Mouse (Mus musculus) spleen, adult 2 months (tissue): ENCODE measurements around the gene Psmd8. TPM values are rescaled to one million over a fixed set of nuclear protein-coding genes. Genes with fewer than 3 reads are reported as not detected.

Experiments
- DNase-seq, 2 experiments: peaks; one replicate each; pipeline versions ENCODE4 v3.0.0 to v3.0.0-alpha.2; 2012 to 2021; ENCODE audit warnings: low spot score in 2 of 2, low read depth in 1 of 2
- H3K27ac ChIP-seq: fragments of 200-500 bp; 2 replicates; pipeline ENCODE4 v1.5.1; 2012; ENCODE audit warnings: low read length, inconsistent platforms; ENCODE audit not compliant: insufficient read depth
- H3K27me3 ChIP-seq: fragments of 200-500 bp; 2 replicates; pipeline ENCODE4 v1.6.1; 2012; ENCODE audit warnings: mild to moderate bottlenecking, moderate library complexity, low read length, inconsistent platforms; ENCODE audit not compliant: control insufficient read depth, insufficient read depth
- H3K36me3 ChIP-seq: fragments of 200-500 bp; 2 replicates; pipeline ENCODE4 v1.6.1; 2012; ENCODE audit warnings: mild to moderate bottlenecking, low read length, inconsistent platforms; ENCODE audit not compliant: control insufficient read depth, insufficient read depth
- H3K4me1 ChIP-seq: fragments of 200-500 bp; 2 replicates; pipeline ENCODE4 v1.6.1; 2011; ENCODE audit warnings: inconsistent platforms; ENCODE audit not compliant: control insufficient read depth, insufficient read depth, insufficient read length
- H3K4me3 ChIP-seq: fragments of 200-500 bp; 2 replicates; pipeline ENCODE4 v1.5.1; 2011; ENCODE audit warnings: mild to moderate bottlenecking, inconsistent platforms; ENCODE audit not compliant: insufficient read depth, insufficient read length; ENCODE audit errors: extremely low read depth
- CTCF ChIP-seq: fragments of 200-500 bp; IDR thresholded peaks from 2 replicates; pipeline ENCODE4 v1.5.1; 2011; ENCODE audit warnings: mild to moderate bottlenecking, inconsistent platforms; ENCODE audit not compliant: insufficient read depth, insufficient read length, insufficient replicate concordance; ENCODE audit errors: extremely low read depth
- POLR2A ChIP-seq: fragments of 200-500 bp; IDR thresholded peaks from 2 replicates; pipeline ENCODE4 v1.6.1; 2011; ENCODE audit warnings: low read depth, low read length, inconsistent platforms
- WGBS: fragments of 180-500 bp; shearing (Covaris S2); methylation state at CpG from one replicate; pipeline ENCODE4 v1.1.7; 2018; 5-methylcytosine and 5-hydroxymethylcytosine counted together
- polyA plus RNA-seq: library from polyadenylated mRNA; depleted of rRNA; stranded (reverse); fragments of >200 nt; gene quantifications from 2 replicates; pipeline ENCODE4 v1.2.3, GENCODE M21; 2012

Gene Psmd8
- polyA plus RNA-seq, 1 experiment = 82.0 TPM

DNA sequence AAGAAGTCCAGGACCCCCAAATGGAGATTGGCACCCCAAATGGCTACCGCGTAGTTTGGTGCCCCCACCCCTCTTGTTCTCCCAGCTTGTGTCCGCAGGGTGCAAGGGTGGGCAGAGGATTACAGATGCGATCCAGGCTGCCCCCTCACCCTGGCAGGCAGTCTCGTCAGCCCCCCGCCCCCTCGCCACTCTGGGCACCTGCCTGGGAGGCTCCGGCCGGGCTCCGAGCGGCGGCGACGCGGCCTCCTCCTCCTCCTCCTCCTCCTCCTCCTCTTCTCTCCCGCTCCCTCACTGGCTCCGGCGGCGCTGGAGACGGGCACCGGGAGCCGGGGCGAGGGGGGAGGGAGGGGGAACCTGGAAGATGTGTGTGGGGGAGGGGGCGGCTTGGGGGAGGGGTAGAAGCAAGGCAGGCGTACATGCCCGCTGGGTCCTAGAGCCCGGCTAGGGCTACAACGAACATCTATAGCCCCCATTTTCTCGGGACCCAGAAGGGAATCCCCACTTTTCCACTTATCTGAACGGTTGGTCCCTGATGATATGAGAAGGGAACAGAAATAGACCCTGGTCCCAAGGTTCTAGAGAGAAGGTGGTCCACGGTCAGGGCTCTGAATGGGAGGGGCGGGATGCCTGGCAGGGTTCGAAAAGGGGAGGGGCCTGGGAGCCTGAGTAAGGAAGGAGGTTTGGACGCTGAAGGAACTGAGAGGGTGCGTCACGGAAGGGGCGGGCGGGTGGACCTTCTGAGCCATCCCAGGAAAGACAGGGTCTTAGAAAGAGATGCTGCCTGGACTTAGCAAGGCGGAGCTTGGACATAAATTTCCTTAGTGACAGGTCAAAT, 11.1 kb downstream of the Psmd8 start:
- no peak for TF ChIP-seq CTCF
- no peak for TF ChIP-seq POLR2A
- peak overlapping the region; percentile 46; the same call in 1 of the 2 replicates for H3K4me3 ChIP-seq
- no peak for DNase-seq
- H3K4me1 ChIP-seq = peaks cover 20% of the 10 kb centered on the region
- H3K36me3 ChIP-seq = peaks cover 12% of the 10 kb centered on the region
- H3K27me3 ChIP-seq = peaks cover 23% of the 10 kb centered on the region
- no peak overlapping the region for H3K27ac ChIP-seq
- under 1% methylated on average over 32 of the region's 39 CpGs for WGBS

DNA sequence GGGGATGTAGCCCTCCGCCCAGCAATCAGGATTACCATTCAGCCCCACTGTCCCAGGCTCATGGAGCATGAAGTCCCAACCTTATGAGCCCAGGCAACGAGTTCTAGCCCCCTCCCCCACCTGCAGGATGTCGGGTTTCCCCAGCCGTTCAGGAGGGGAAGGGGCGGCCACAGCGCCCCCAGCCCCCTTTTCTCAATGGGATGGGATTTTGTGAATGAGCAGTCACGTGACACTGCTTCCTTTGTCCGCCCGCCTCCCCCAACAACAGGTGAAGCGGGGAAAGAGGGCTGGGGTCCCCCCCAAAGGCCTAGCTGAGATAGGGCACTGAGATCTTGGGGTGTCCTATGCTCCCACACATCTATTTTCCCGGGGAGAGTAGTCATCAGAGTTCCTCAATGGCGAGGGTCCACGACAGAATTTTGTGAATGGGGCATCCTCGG, 11.7 kb downstream of the Psmd8 start:
- 6% methylated on average over 14 of the region's 14 CpGs for WGBS
- peaks cover 20% of the 10 kb centered on the region for H3K4me1 ChIP-seq
- no peak for TF ChIP-seq POLR2A
- no peak for TF ChIP-seq CTCF
- no peak for DNase-seq
- H3K4me3 ChIP-seq = peak overlapping the region; percentile 21; the same call in 1 of the 2 replicates
- peaks cover 23% of the 10 kb centered on the region for H3K27me3 ChIP-seq
- H3K27ac ChIP-seq = no peak overlapping the region
- peaks cover 7% of the 10 kb centered on the region for H3K36me3 ChIP-seq

DNA sequence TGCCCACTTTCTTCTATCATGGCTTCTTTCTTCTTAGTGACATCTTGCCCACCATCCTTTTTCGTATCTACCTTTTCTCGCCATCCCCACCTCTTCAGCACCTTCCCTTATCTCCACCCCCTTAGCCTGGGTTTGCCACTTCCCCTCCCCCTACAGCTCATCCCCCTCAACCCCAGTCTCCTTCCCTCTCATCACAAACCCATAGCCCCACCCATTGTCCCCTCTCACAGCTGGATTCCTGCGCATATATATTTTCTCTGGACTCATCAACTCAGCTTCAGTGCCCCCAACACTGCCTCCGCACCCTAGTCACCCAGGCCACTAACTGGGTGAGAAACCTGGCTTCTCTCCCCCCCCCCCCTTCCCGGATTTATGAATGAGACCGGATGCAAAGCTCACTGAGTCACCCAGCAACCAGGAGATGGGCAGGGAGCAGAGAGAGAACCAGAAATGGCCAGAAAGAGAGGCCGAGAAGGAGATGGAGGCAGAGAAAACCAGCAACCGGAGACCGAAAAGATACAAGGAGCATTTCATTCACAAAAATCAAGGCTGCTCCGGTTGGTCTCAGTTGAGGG, 12.3 kb downstream of the Psmd8 start:
- no peak overlapping the region for H3K4me3 ChIP-seq
- no peak for TF ChIP-seq POLR2A
- TF ChIP-seq CTCF = no peak
- H3K27ac ChIP-seq = no peak overlapping the region
- no peak for DNase-seq
- 0 out of 2 replicates have a peak, but pooled peaks cover 2% of the 10 kb centered on the region for H3K36me3 ChIP-seq
- peaks cover 20% of the 10 kb centered on the region for H3K4me1 ChIP-seq
- 52% methylated on average over 10 of the region's 10 CpGs for WGBS
- H3K27me3 ChIP-seq = peaks cover 23% of the 10 kb centered on the region

DNA sequence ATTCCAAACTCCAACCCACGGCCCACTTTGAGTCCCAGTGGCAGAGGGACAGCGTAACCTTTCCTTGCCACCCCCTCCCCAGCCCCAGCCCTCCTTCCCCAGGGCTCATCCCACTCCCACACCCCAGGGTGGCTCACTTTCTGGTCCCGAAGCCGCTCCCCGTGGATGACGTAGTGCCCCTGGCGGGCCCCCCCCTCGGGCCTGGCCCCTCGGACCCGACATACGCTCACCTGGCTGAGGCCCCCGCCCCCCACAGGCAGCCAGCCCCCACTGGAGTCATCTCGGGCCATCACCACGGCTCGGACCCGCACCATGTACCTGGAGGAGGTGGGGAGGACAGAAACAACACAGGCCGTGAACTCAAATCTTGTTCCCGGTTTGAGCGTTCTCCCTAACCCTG, 12.8 kb downstream of the Psmd8 start:
- TF ChIP-seq POLR2A (no peak), CTCF (no peak)
- Histone ChIP-seq H3K27ac (no peak overlapping the region), H3K4me3 (no peak overlapping the region), H3K36me3 (no peaks in the 10 kb centered on the region), H3K4me1 (peaks cover 20% of the 10 kb centered on the region), H3K27me3 (peaks cover 23% of the 10 kb centered on the region)
- WGBS = 89% methylated on average over 19 of the region's 19 CpGs
- DNase-seq = no peak

DNA sequence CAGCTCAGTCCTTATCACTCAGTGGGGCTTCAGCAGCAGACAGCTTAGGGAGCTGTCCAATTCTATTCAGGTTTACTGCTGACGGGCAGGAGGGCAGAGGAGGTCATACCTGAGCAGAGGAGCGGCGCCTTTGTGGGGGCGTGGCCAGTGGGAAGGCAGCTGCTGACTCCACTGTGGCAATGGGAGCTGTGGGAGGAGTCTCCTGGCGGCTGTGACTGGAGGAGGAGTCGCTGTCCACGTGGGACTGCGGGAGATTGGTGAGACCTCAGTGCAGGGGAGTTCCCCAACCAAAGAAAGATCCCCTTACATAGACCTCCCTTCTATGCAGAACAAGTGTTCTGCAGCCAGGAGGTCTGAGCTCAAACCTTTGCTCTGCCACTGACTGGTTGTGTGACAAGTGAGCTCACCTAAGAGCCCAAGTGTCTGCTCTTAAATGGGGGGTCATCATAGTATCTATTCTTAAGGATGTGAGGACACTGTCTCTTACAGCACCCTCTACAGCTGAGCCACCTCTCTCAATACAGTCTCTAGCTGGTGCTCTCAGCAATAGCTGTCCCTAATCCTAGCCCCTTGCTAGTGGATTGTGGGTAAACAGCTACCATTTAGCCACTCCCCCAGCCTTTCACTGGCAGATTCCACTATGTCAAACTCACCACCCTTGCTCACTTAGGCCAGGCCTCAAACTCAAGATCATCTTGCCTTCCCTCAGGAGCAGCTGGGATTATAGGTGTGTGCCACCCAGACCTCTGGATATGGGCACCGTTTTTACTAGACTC, 17.6 kb downstream of the Psmd8 start:
- Histone ChIP-seq H3K4me1 (no peaks in the 10 kb centered on the region; the same call in 1 of the 2 replicates), H3K4me3 (no peak overlapping the region), H3K36me3 (no peaks in the 10 kb centered on the region), H3K27ac (no peak overlapping the region), H3K27me3 (no peaks in the 10 kb centered on the region)
- DNase-seq = no peak
- WGBS = 40% methylated on average over 9 of the region's 9 CpGs
- TF ChIP-seq POLR2A (no peak), CTCF (no peak)

DNA sequence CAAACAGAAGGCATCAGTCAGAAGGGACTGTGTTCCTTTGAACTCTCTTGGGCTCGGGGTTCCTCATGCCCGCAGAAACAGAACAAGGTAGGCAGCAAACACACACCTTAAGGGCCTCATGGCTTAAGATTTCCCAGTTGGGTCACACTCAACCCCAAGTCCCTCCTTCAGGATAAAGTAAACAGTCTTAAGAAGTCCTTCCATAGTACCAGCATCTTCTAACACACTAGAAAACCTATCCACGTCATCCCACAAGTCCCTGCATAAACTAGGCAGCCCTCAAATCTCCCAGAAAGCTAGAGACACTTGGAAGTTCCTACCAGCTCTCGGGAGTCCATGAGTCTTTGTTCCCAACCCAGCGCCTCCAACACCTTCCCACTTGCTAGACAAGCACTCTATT, 18.2 kb downstream of the Psmd8 start:
- TF ChIP-seq CTCF (no peak), POLR2A (no peak)
- Histone ChIP-seq H3K27me3 (no peaks in the 10 kb centered on the region), H3K36me3 (no peaks in the 10 kb centered on the region), H3K4me1 (no peaks in the 10 kb centered on the region; the same call in 1 of the 2 replicates), H3K27ac (no peak overlapping the region), H3K4me3 (no peak overlapping the region)
- no peak for DNase-seq
- WGBS = 85% methylated on average over 5 of the region's 5 CpGs

DNA sequence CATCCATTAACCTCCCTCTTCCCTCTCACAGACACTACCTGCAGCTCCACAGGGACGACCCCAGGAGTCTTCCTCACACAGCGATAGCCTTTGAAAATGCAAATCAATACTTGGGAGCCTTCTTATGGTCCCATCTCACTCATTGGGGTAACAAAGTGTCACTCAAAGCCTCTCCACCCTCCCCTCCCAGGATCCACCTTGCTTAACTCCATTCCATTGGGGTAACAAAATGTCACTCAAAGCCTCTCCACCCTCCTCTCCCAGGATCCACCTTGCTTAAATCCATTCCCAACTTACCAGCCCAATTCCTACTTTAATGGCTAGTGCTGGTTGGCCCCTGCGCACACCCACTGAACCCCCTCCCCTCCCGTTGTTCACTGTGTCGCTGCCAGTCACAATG, 22.2 kb downstream of the Psmd8 start:
- 40% methylated on average over 5 of the region's 5 CpGs for WGBS
- Histone ChIP-seq H3K27me3 (no peaks in the 10 kb centered on the region), H3K36me3 (peaks cover 5% of the 10 kb centered on the region; the same call in 1 of the 2 replicates), H3K4me3 (no peak overlapping the region), H3K4me1 (peaks cover 6% of the 10 kb centered on the region), H3K27ac (no peak overlapping the region)
- TF ChIP-seq POLR2A (no peak), CTCF (no peak)
- DNase-seq = no peak
